Mouse (Mus musculus) cerebellum, adult 2 months (tissue): ENCODE data around the gene Sacm1l. TPM values are rescaled to one million over a fixed set of nuclear protein-coding genes. Genes with fewer than 3 reads are reported as not detected.
A peak's percentile ranks its signal among the peaks of the same experiment; 100 is the strongest.

Source experiments
- DNase-seq, 2 experiments: peaks; one replicate each; pipeline ENCODE4 v3.0.0; 2021
- H3K27ac ChIP-seq: fragments of 200-500 bp; 2 replicates; pipeline ENCODE4 v1.5.1; 2012; ENCODE audit warnings: low read length, control low read depth, inconsistent platforms; ENCODE audit not compliant: insufficient read depth
- H3K27me3 ChIP-seq: fragments of 200-500 bp; 2 replicates; pipeline ENCODE4 v1.6.1; 2012; ENCODE audit warnings: inconsistent platforms, mild to moderate bottlenecking, low read length, moderate library complexity; ENCODE audit not compliant: control insufficient read depth, insufficient read depth
- H3K4me1 ChIP-seq: fragments of 200-500 bp; 2 replicates; pipeline ENCODE4 v1.6.1; 2011; ENCODE audit warnings: low read length; ENCODE audit not compliant: control insufficient read depth, insufficient read depth
- H3K4me3 ChIP-seq: fragments of 200-500 bp; replicated peaks from 2 replicates; pipeline ENCODE3; 2011; ENCODE audit warnings: mild to moderate bottlenecking, low read depth, low read length, control low read depth; ENCODE audit not compliant: insufficient read depth
- CTCF ChIP-seq: fragments of 200-500 bp; IDR thresholded peaks from 2 replicates; pipeline ENCODE4 v1.5.1; 2011; ENCODE audit warnings: low read depth, mild to moderate bottlenecking, control low read depth, low read length, moderate library complexity, borderline replicate concordance; ENCODE audit not compliant: insufficient read depth
- POLR2A ChIP-seq: fragments of 200-500 bp; IDR thresholded peaks from 2 replicates; pipeline ENCODE4 v1.6.1; 2011; ENCODE audit warnings: low read length, control low read depth, borderline replicate concordance; ENCODE audit not compliant: insufficient read depth
- WGBS: fragments of 180-500 bp; shearing (Covaris S2); methylation state at CpG from one replicate; pipeline ENCODE4 v1.1.7; 2018; 5-methylcytosine and 5-hydroxymethylcytosine counted together
- polyA plus RNA-seq: library from polyadenylated mRNA; depleted of rRNA; stranded (reverse); fragments of >200 nt; gene quantifications from 2 replicates; pipeline ENCODE4 v1.2.3, GENCODE M21; 2012; rRNA removed

The Sacm1l gene
- 57.1 and 58.1 TPM in 2 replicates for polyA plus RNA-seq

- TF ChIP-seq CTCF, result no peak
- TF ChIP-seq POLR2A, result peak; percentile 85; the same call in 1 of the 2 replicates
- peak; percentile 97 to 99 for DNase-seq
- Histone ChIP-seq H3K4me3 (peak within 1 kb of the TSS; percentile 74), H3K27me3 (no peaks in the 10 kb centered on the region), H3K27ac (peak within 1 kb of the TSS; percentile 76), H3K4me1 (0 out of 2 replicates have a peak, but pooled peaks cover 5% of the 10 kb centered on the region)
- WGBS, result under 1% methylated on average over 79 of the region's 79 CpGs
Measured at GRCm38 (mm10) chr9:123529392-123530157, at the start of gene Sacm1l. Sacm1l (plus strand) TSS chr9:123529759.

- Histone ChIP-seq H3K4me1 (no peaks in the 10 kb centered on the region), H3K27me3 (no peaks in the 10 kb centered on the region), H3K4me3 (no peak overlapping the region), H3K27ac (no peak overlapping the region)
- 87% methylated on average over 8 of the region's 8 CpGs for WGBS
- TF ChIP-seq CTCF, result no peak
- TF ChIP-seq POLR2A, result no peak
- DNase-seq, result no peak
Measured at GRCm38 (mm10) chr9:123479876-123480252, 49.7 kb upstream of the Sacm1l start.

- H3K27me3 ChIP-seq, result no peaks in the 10 kb centered on the region
- H3K27ac ChIP-seq, result no peak overlapping the region
- H3K4me3 ChIP-seq, result no peak overlapping the region
- DNase-seq, result no peak
- WGBS, result 68% methylated on average over 18 of the region's 18 CpGs
- no peaks in the 10 kb centered on the region for H3K4me1 ChIP-seq
- TF ChIP-seq CTCF (no peak), POLR2A (no peak)
Measured at GRCm38 (mm10) chr9:123480253-123480921, 49.2 kb upstream of the Sacm1l start.

GRCm38 (mm10) chr9:123481136-123481535 is 48.4 kb upstream of the Sacm1l start:
- no peak overlapping the region for H3K4me3 ChIP-seq
- 65% methylated on average over 7 of the region's 7 CpGs for WGBS
- DNase-seq, result no peak
- no peaks in the 10 kb centered on the region for H3K4me1 ChIP-seq
- TF ChIP-seq CTCF (no peak), POLR2A (no peak)
- H3K27ac ChIP-seq, result no peak overlapping the region
- no peaks in the 10 kb centered on the region for H3K27me3 ChIP-seq

GRCm38 (mm10) chr9:123483598-123483997 is 46.0 kb upstream of the Sacm1l start:
- H3K27me3 ChIP-seq, result no peaks in the 10 kb centered on the region
- TF ChIP-seq CTCF (no peak), POLR2A (no peak)
- H3K4me3 ChIP-seq, result no peak overlapping the region
- no peak for DNase-seq
- H3K27ac ChIP-seq, result no peak overlapping the region
- 89% methylated on average over 1 of the region's 1 CpGs for WGBS
- H3K4me1 ChIP-seq, result no peaks in the 10 kb centered on the region

- no peak for TF ChIP-seq CTCF
- no peak for TF ChIP-seq POLR2A
- Histone ChIP-seq H3K4me3 (no peak overlapping the region), H3K4me1 (no peaks in the 10 kb centered on the region), H3K27ac (no peak overlapping the region), H3K27me3 (no peaks in the 10 kb centered on the region)
- DNase-seq, result no peak
- WGBS, result 96% methylated on average over 3 of the region's 3 CpGs
Measured at GRCm38 (mm10) chr9:123484830-123485229, 44.7 kb upstream of the Sacm1l start.

- H3K4me1 ChIP-seq, result no peaks in the 10 kb centered on the region
- no peak overlapping the region for H3K4me3 ChIP-seq
- TF ChIP-seq POLR2A (no peak), CTCF (no peak)
- no peak overlapping the region for H3K27ac ChIP-seq
- WGBS, result 85% methylated on average over 4 of the region's 4 CpGs
- no peaks in the 10 kb centered on the region for H3K27me3 ChIP-seq
- DNase-seq, result no peak
Measured at GRCm38 (mm10) chr9:123485561-123485960, 44.0 kb upstream of the Sacm1l start.

- TF ChIP-seq POLR2A (no peak), CTCF (no peak)
- Histone ChIP-seq H3K27ac (no peak overlapping the region), H3K4me3 (no peak overlapping the region), H3K27me3 (no peaks in the 10 kb centered on the region), H3K4me1 (no peaks in the 10 kb centered on the region)
- WGBS, result 51% methylated on average over 3 of the region's 3 CpGs
- DNase-seq, result no peak
Measured at GRCm38 (mm10) chr9:123486635-123487034, 42.9 kb upstream of the Sacm1l start.
